Mouse (Mus musculus): ENCODE measurements around the gene Igdcc4. TPM values are rescaled to one million over a fixed set of nuclear protein-coding genes. Genes with fewer than 3 reads are reported as not detected.

Gene Igdcc4
- polyA plus RNA-seq, 1 experiment from 2014 or later = 21.1 TPM

Other genes starting within 250 kb of the Igdcc4 start
- gene Slc24a1, start 149.9 kb upstream of the Igdcc4 start, polyA plus RNA-seq (2015; fragmentation: Nextera tagmentation; extraction: Ambion mirVana) = 0.06 TPM in 1 of 2 replicates, not detected in the other
- 48.4 and 53.2 TPM in 2 replicates for gene Ints14, start 140.6 kb upstream of the Igdcc4 start, polyA plus RNA-seq (2015; fragmentation: Nextera tagmentation; extraction: Ambion mirVana)
- 85.5 and 90.2 TPM in 2 replicates for gene Hacd3, start 79.8 kb upstream of the Igdcc4 start, polyA plus RNA-seq (2015; fragmentation: Nextera tagmentation; extraction: Ambion mirVana)
- gene Dpp8, start 69.1 kb upstream of the Igdcc4 start, polyA plus RNA-seq (2015; fragmentation: Nextera tagmentation; extraction: Ambion mirVana) = 33.1 TPM in 2 replicates
- gene Igdcc3, start 39.7 kb downstream of the Igdcc4 start, polyA plus RNA-seq (2015; fragmentation: Nextera tagmentation; extraction: Ambion mirVana) = 0.99 and 1.4 TPM in 2 replicates
- gene Parp16, start 93.9 kb downstream of the Igdcc4 start, polyA plus RNA-seq (2015; fragmentation: Nextera tagmentation; extraction: Ambion mirVana) = 9.4 and 9.7 TPM in 2 replicates
- gene Cilp, start 163.7 kb downstream of the Igdcc4 start, polyA plus RNA-seq (2015; fragmentation: Nextera tagmentation; extraction: Ambion mirVana) = 1.5 and 1.8 TPM in 2 replicates
- gene Clpx, start 192.8 kb downstream of the Igdcc4 start, polyA plus RNA-seq (2015; fragmentation: Nextera tagmentation; extraction: Ambion mirVana) = 45.8 and 48.5 TPM in 2 replicates
- gene Pdcd7, start 244.6 kb downstream of the Igdcc4 start, polyA plus RNA-seq (2015; fragmentation: Nextera tagmentation; extraction: Ambion mirVana) = 8.7 TPM in 2 replicates

Measured in intestine, embryonic 15.5 days (tissue).